10 mouse cellular contexts compared by ENCODE assay signal in the genomic region with DNA sequence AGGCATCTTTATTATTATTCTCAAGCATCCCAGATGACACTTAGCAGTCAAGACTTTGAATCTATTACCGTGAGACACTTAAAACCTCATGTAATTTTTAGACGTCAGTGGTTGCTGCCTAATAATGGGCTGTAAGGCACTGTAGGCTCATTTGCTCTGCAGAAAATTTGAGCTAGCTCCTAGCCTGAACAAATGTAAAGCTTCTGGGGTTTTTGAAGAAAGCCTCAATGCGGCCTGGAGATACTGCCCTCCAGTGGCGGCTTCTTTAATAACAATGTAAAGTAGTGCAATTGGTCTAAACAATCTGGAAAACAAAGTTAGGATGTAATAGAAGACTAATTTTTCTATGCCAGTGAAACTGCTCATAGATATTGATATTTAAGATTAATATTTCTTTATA.
A peak's percentile ranks its signal among the peaks of the same experiment; 100 is the strongest.
DNase-seq lines count a peak whose midpoint lies in the region; ATAC-seq and TF ChIP-seq lines count a peak whose summit lies in the region.
"Had no signal": no experiment of that assay in that cellular context is flagged by ENCODE, and none has a peak within 500 bp of the region (broad histone marks: within the 10 kb centered on the region; RNA-seq: fewer than 3 reads in every experiment).

No protein-coding gene starts in this region.

- H3K36me3 ChIP-seq in hindbrain, embryonic 14.5 days (replicated peaks; ENCODE audit: control insufficient read depth, insufficient read depth): no peaks in the 10 kb centered on the region
- H3K36me3 ChIP-seq in hindbrain, embryonic 16.5 days (ENCODE audit: control insufficient read depth, insufficient read depth, low read length): no peaks in the 10 kb centered on the region
- no peaks in the 10 kb centered on the region for H3K36me3 ChIP-seq in MEL (ENCODE audit: control insufficient read depth in 1 of 2, insufficient read depth in 2 of 2, low read length in 2 of 2)

- H3K4me2 ChIP-seq in hindbrain, embryonic 14.5 days (replicated peaks): no peak overlapping the region
- H3K4me2 ChIP-seq in hindbrain, embryonic 16.5 days (ENCODE audit: low read length): no peak overlapping the region

- H3K9ac ChIP-seq in hindbrain, embryonic 14.5 days: no peak overlapping the region
- H3K9ac ChIP-seq in hindbrain, embryonic 16.5 days (ENCODE audit: low read depth, low read length): no peak overlapping the region
- no peak overlapping the region for H3K9ac ChIP-seq in MEL (ENCODE audit: control insufficient read depth, low read depth, low read length, poor library complexity, severe bottlenecking)

- TF ChIP-seq RAD21 in MEL (IDR thresholded peaks at IDR 0.05; ENCODE audit: low read depth, low read length): peak; percentile 90

- no peak overlapping the region for H3K4me3 ChIP-seq in hindbrain, embryonic 14.5 days (replicated peaks; ENCODE audit: low read length)
- no peak overlapping the region for H3K4me3 ChIP-seq in hindbrain, embryonic 16.5 days (ENCODE audit: low read length)
- H3K4me3 ChIP-seq in MEL (ENCODE audit: control insufficient read depth in 1 of 2, insufficient read depth in 1 of 2, low read depth in 2 of 2, low read length in 2 of 2): no peak overlapping the region

- DNase-seq in hindbrain, embryonic 14.5 days (ENCODE audit: low spot score): peak; percentile 66
- DNase-seq in MEL (ENCODE audit: low read depth, low spot score): peak; percentile 73
- DNase-seq in forelimb bud, embryonic 11.5 days (ENCODE audit: low read depth, low spot score): peak; percentile 11
- peak; percentile 23 for DNase-seq in mesoderm, embryonic 11.5 days (ENCODE audit: low read depth, low spot score)
- no peak for DNase-seq in urinary bladder, postnatal 10 days (ENCODE audit: low spot score)
- DNase-seq in adrenal gland, postnatal 14 days: no peak
- DNase-seq in kidney, postnatal 14 days: no peak
- DNase-seq: kidney, adult 18-20 months; thymus, postnatal 14 days had no signal

- no peaks in the 10 kb centered on the region for H3K27me3 ChIP-seq in hindbrain, embryonic 14.5 days (ENCODE audit: control insufficient read depth, insufficient read depth, low read length)
- H3K27me3 ChIP-seq in hindbrain, embryonic 16.5 days (replicated peaks; ENCODE audit: control insufficient read depth, insufficient read depth, low read length): no peaks in the 10 kb centered on the region
- H3K27me3 ChIP-seq in MEL (ENCODE audit: control insufficient read depth in 1 of 2, insufficient read depth in 2 of 2, low read length in 2 of 2): no peaks in the 10 kb centered on the region

- H3K27ac ChIP-seq in hindbrain, embryonic 14.5 days: no peak overlapping the region
- no peak overlapping the region for H3K27ac ChIP-seq in hindbrain, embryonic 16.5 days (ENCODE audit: low read depth, low read length)
- H3K27ac ChIP-seq in MEL (ENCODE audit: control insufficient read depth, low read depth, low read length): no peak overlapping the region

- no peaks in the 10 kb centered on the region for H3K79me2 ChIP-seq in MEL (ENCODE audit: control insufficient read depth, insufficient read depth, low read length, poor library complexity)

- no peaks in the 10 kb centered on the region for H3K4me1 ChIP-seq in hindbrain, embryonic 14.5 days (replicated peaks; ENCODE audit: control insufficient read depth, insufficient read depth, low read length)
- no peaks in the 10 kb centered on the region for H3K4me1 ChIP-seq in hindbrain, embryonic 16.5 days (ENCODE audit: control insufficient read depth, insufficient read depth, low read depth, low read length)
- no peaks in the 10 kb centered on the region for H3K4me1 ChIP-seq in MEL (ENCODE audit: control insufficient read depth in 1 of 2, insufficient read depth in 2 of 2, low read length in 2 of 2)

- 10% methylated on average over 4 of the region's 4 CpGs for WGBS in hindbrain, embryonic 14.5 days
- 12% methylated on average over 4 of the region's 4 CpGs for WGBS in hindbrain, embryonic 16.5 days

- TF ChIP-seq CTCF in MEL (IDR thresholded peaks at IDR 0.05 in 2 of 3, conservative IDR thresholded peaks at IDR 0.05 in 1 of 3; ENCODE audit: control insufficient read depth in 1 of 3, insufficient read depth in 1 of 3, low read depth in 2 of 3, low read length in 3 of 3, poor library complexity in 1 of 3, severe bottlenecking in 1 of 3): peak; percentile 55 to 75 (median 68)

- ATAC-seq in hindbrain, embryonic 14.5 days (ENCODE audit: low FRiP score): no peak
- no peak for ATAC-seq in hindbrain, embryonic 16.5 days

- TF ChIP-seq POLR2A in MEL (IDR thresholded peaks at IDR 0.05; ENCODE audit: control insufficient read depth in 1 of 2, insufficient read depth in 1 of 2, low read depth in 1 of 2, low read length in 2 of 2, poor library complexity in 1 of 2): no peak

- H3K9me3 ChIP-seq in hindbrain, embryonic 14.5 days (ENCODE audit: control insufficient read depth, low read length): no peaks in the 10 kb centered on the region
- no peaks in the 10 kb centered on the region for H3K9me3 ChIP-seq in hindbrain, embryonic 16.5 days (ENCODE audit: control insufficient read depth, low read length)
- H3K9me3 ChIP-seq in MEL (replicated peaks; ENCODE audit: insufficient read depth, low read length): no peaks in the 10 kb centered on the region

- TF ChIP-seq EP300 in MEL (IDR thresholded peaks at IDR 0.05; ENCODE audit: low read depth in 1 of 2, low read length in 2 of 2): no peak

TF ChIP-seq in MEL, 35 proteins besides CTCF, POLR2A, EP300 and RAD21:
- TF ChIP-seq JUND (IDR thresholded peaks at IDR 0.05; ENCODE audit: low read depth, low read length) (no peak), MYC (IDR thresholded peaks at IDR 0.05; ENCODE audit: low read depth, low read length) (no peak), MYB (IDR thresholded peaks at IDR 0.05; ENCODE audit: low read depth, low read length) (no peak), MAFK (IDR thresholded peaks at IDR 0.05; ENCODE audit: borderline replicate concordance, low read depth, low read length) (no peak), E2F4 (IDR thresholded peaks at IDR 0.05; ENCODE audit: borderline replicate concordance, low read depth, low read length) (no peak), NRF1 (IDR thresholded peaks at IDR 0.05; ENCODE audit: insufficient read depth, low read depth, low read length, poor library complexity, severe bottlenecking) (no peak), POLR2AphosphoS2 (IDR thresholded peaks at IDR 0.05; ENCODE audit: low read length) (no peak), KAT2A (conservative IDR thresholded peaks at IDR 0.05; ENCODE audit: low read depth, low read length) (no peak), SMC3 (IDR thresholded peaks at IDR 0.05; ENCODE audit: low read depth, low read length) (peak; percentile 78), ZC3H11A (IDR thresholded peaks at IDR 0.05; ENCODE audit: low read depth, low read length) (peak; percentile 69), ETS1 (IDR thresholded peaks at IDR 0.05; ENCODE audit: low read depth, low read length) (no peak), CHD1 (IDR thresholded peaks at IDR 0.05; ENCODE audit: low read depth, low read length) (no peak), SIN3A (IDR thresholded peaks at IDR 0.05; ENCODE audit: low read length) (no peak)
TF ChIP-seq in MEL: peak in this region for 2.

Comparison
In these comparisons a context has a peak if more than half of its experiments do, and no peak if none do; other contexts are left out.
1. DNase-seq: peak in hindbrain, embryonic 14.5 days (single experiment), MEL (single experiment), forelimb bud, embryonic 11.5 days (single experiment) and mesoderm, embryonic 11.5 days (single experiment); none in urinary bladder, postnatal 10 days (single experiment), adrenal gland, postnatal 14 days (single experiment) and kidney, postnatal 14 days (single experiment).